Mouse (Mus musculus) olfactory bulb, adult 2 months (tissue): Measurements from ENCODE around the gene Armc6. TPM values are rescaled to one million over a fixed set of nuclear protein-coding genes. Genes with fewer than 3 reads are reported as not detected.
A peak's percentile ranks its signal among the peaks of the same experiment; 100 is the strongest.

Experiments
- H3K27ac ChIP-seq: fragments of 200-500 bp; 2 replicates; pipeline ENCODE4 v1.5.1; 2012; ENCODE audit warnings: low read depth, low read length; ENCODE audit not compliant: insufficient read depth
- H3K4me1 ChIP-seq: fragments of 200-500 bp; 2 replicates; pipeline ENCODE4 v1.6.1; 2012; ENCODE audit warnings: low read length; ENCODE audit not compliant: control insufficient read depth, insufficient read depth
- H3K4me3 ChIP-seq: fragments of 200-500 bp; 2 replicates; pipeline ENCODE4 v1.5.1; 2012; ENCODE audit warnings: mild to moderate bottlenecking, low read depth, low read length, moderate library complexity; ENCODE audit not compliant: insufficient read depth
- CTCF ChIP-seq: fragments of 200-500 bp; IDR thresholded peaks from 2 replicates; pipeline ENCODE4 v1.5.1; 2012; ENCODE audit warnings: low read depth, mild to moderate bottlenecking, low read length, moderate library complexity; ENCODE audit not compliant: insufficient read depth
- POLR2A ChIP-seq: fragments of 200-500 bp; IDR thresholded peaks from 2 replicates; pipeline ENCODE4 v1.6.1; 2012; ENCODE audit warnings: mild to moderate bottlenecking, low read depth, low read length, moderate library complexity; ENCODE audit not compliant: insufficient read depth
- WGBS: fragments of 180-500 bp; shearing (Covaris S2); methylation state at CpG from one replicate; pipeline ENCODE4 v1.1.7; 2018; 5-methylcytosine and 5-hydroxymethylcytosine counted together
- polyA plus RNA-seq: library from polyadenylated mRNA; stranded (reverse); fragments of >200 nt; gene quantifications from 2 replicates; pipeline ENCODE4 v1.2.4, GENCODE M21; 2012; ENCODE audit warnings: low replicate concordance; ENCODE audit not compliant: missing spikeins, insufficient read depth, insufficient read length

The Armc6 gene
- not detected in 2 replicates for polyA plus RNA-seq

- Histone ChIP-seq H3K27ac (peak within 1 kb of the TSS; percentile 97), H3K4me1 (no peaks in the 10 kb centered on the region), H3K4me3 (peak within 1 kb of the TSS; percentile 56)
- no peak for TF ChIP-seq CTCF
- TF ChIP-seq POLR2A, result peak; percentile 74
- under 1% methylated on average over 67 of the region's 67 CpGs for WGBS
Observed at GRCm38 (mm10) chr8:70234080-70234780, at the start of gene Armc6, which contains the start of gene Sugp2. TSS of gene Armc6 (minus strand) at chr8:70234466. TSS of gene Sugp2 (plus strand) at chr8:70234226.

DNA sequence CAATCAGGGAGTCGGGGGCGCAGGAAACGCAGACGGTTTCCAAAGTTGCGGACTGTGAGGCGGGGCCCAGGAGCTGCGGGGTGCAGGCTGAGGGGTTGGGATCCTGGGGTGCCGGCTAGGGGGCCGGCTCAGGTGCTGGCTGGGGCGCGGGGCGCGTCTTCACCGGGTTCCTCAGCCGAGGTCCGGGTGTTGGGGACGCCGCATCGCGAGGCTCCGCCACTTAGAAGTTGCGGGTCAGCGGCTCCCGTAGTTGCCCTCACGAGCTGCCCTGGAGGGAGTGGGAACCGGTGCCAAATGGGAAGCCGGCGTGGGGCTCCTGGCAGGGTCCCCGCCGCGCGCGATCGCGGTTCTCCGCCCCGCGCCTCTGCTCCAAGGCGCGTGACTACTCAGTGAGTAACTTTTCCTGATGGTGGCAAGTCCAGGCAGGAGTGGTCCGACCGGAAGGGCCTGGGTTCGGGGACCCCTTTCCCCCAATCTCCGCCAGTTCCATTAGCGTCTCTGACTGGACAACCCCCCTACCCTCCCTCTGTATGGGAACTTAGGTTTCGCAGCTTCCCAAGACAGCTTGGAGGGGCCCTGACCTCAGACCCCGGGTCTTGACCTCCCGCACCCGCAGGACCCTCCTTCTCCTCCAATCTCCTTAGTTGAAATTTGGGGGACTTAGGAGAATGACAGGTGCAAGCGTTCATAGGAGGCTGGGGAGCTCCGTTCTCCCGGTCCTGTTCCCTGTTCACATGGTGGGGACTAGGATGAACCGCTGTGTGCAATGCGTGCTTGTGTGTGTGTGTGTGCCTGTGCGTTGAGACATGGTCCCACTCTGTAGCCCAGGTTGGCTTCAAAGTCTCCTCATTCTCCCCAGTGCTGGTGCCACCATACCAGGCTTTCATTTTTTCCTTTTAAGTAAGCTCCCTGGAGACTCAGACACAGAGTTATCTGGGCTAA lies 49.1 kb upstream of the Armc6 start:
- H3K4me1 ChIP-seq, result peaks cover 27% of the 10 kb centered on the region
- TF ChIP-seq POLR2A (no peak; the same call in 1 of the 2 replicates), CTCF (no peak; the same call in 1 of the 2 replicates)
- WGBS, result 2% methylated on average over 55 of the region's 55 CpGs
- no peak overlapping the region for H3K27ac ChIP-seq
- peak overlapping the region; percentile 79 for H3K4me3 ChIP-seq

GRCm38 (mm10) chr8:70282603-70283135 lies 48.4 kb upstream of the Armc6 start, which contains the start of gene Homer3:
TSS of gene Homer3 (plus strand) at chr8:70282827.
- H3K4me1 ChIP-seq, result peaks cover 34% of the 10 kb centered on the region
- H3K27ac ChIP-seq, result no peak within 1 kb of the TSS
- WGBS, result 2% methylated on average over 36 of the region's 36 CpGs
- peak within 1 kb of the TSS; percentile 79 for H3K4me3 ChIP-seq
- TF ChIP-seq CTCF (peak; percentile 76; the same call in 1 of the 2 replicates), POLR2A (no peak; the same call in 1 of the 2 replicates)

DNA sequence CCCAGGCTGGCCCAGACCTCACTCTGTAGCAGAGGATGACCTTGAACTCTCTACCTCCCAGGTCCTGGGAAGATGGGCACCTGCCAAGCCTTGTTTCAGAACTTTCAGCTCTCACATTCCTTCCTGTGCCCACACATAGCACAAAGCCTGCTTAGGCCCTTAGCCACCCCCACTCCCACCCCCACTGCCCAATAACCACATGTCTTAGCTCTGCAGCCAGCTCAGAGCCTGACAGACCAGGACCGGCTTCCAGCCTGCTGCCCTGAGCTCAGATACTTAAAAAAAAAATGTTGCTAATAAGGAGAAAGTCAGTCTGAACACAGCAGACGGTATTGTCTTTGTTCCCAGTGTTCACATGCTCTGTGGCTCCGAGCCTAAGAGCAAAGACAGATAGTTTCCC lies 46.7 kb upstream of the Armc6 start:
- Histone ChIP-seq H3K4me1 (peaks cover 39% of the 10 kb centered on the region), H3K4me3 (no peak overlapping the region), H3K27ac (no peak overlapping the region)
- whole genome bisulfite sequencing, result 46% methylated on average over 3 of the region's 3 CpGs
- TF ChIP-seq CTCF (no peak), POLR2A (no peak)

GRCm38 (mm10) chr8:70279266-70279665 lies 45.0 kb upstream of the Armc6 start:
- 57% methylated on average over 8 of the region's 8 CpGs for WGBS
- Histone ChIP-seq H3K27ac (peak overlapping the region; percentile 4; the same call in 1 of the 2 replicates), H3K4me3 (no peak overlapping the region), H3K4me1 (peaks cover 39% of the 10 kb centered on the region)
- TF ChIP-seq CTCF, result no peak
- TF ChIP-seq POLR2A, result no peak

GRCm38 (mm10) chr8:70278175-70278574 lies 43.9 kb upstream of the Armc6 start:
- peak overlapping the region; percentile 20; the same call in 1 of the 2 replicates for H3K27ac ChIP-seq
- no peak for TF ChIP-seq POLR2A
- no peak for TF ChIP-seq CTCF
- H3K4me3 ChIP-seq, result peak overlapping the region; percentile 11; the same call in 1 of the 2 replicates
- peaks cover 36% of the 10 kb centered on the region for H3K4me1 ChIP-seq
- WGBS, result 40% methylated on average over 15 of the region's 15 CpGs

- Histone ChIP-seq H3K4me1 (peaks cover 30% of the 10 kb centered on the region), H3K27ac (no peak overlapping the region), H3K4me3 (no peak overlapping the region)
- WGBS, result 95% methylated on average over 3 of the region's 3 CpGs
- TF ChIP-seq CTCF, result no peak
- TF ChIP-seq POLR2A, result no peak
Observed at GRCm38 (mm10) chr8:70276476-70276875, 42.2 kb upstream of the Armc6 start.

- no peak overlapping the region for H3K27ac ChIP-seq
- H3K4me3 ChIP-seq, result no peak overlapping the region
- TF ChIP-seq POLR2A (no peak), CTCF (no peak)
- peaks cover 35% of the 10 kb centered on the region for H3K4me1 ChIP-seq
Observed at GRCm38 (mm10) chr8:70274350-70274749, 40.1 kb upstream of the Armc6 start.
